Mouse (Mus musculus) neural tube, embryonic 14.5 days (tissue): ENCODE results near the gene Pcbd1. TPM values are rescaled to one million over a fixed set of nuclear protein-coding genes. Genes with fewer than 3 reads are reported as not detected.

Experiments used
- ATAC-seq: fragments of 200-750 bp; cut with Nextera tagmentation; 2 replicates; pipeline ENCODE4 v1.8.0; 2017; ENCODE audit warnings: low read depth, mild to moderate bottlenecking, moderate TSS enrichment, moderate library complexity
- H3K27ac ChIP-seq: fragments of 300-500 bp; sonication (generic); 2 replicates; pipeline ENCODE4 v1.5.1; 2014; ENCODE audit warnings: low read depth, mild to moderate bottlenecking, control low read depth, low read length, moderate library complexity, mixed read lengths
- H3K27me3 ChIP-seq: fragments of 300-500 bp; sonication (generic); 2 replicates; pipeline ENCODE4 v1.6.1; 2014; ENCODE audit warnings: low read length; ENCODE audit not compliant: control insufficient read depth, insufficient read depth
- H3K36me3 ChIP-seq: fragments of 300-500 bp; sonication (generic); 2 replicates; pipeline ENCODE4 v1.6.1; 2014; ENCODE audit warnings: low read length, mixed read lengths; ENCODE audit not compliant: control insufficient read depth, insufficient read depth
- H3K4me1 ChIP-seq: fragments of 300-500 bp; sonication (generic); 2 replicates; pipeline ENCODE4 v1.6.1; 2014; ENCODE audit warnings: low read length; ENCODE audit not compliant: control insufficient read depth, insufficient read depth
- H3K4me2 ChIP-seq: fragments of 300-500 bp; sonication (generic); 2 replicates; pipeline ENCODE4 v1.6.1; 2014; ENCODE audit warnings: mild to moderate bottlenecking, low read depth, low read length, control low read depth
- H3K4me3 ChIP-seq: fragments of 300-500 bp; sonication (generic); 2 replicates; pipeline ENCODE4 v1.5.1; 2014; ENCODE audit warnings: low read depth, low read length, control low read depth, mixed read lengths
- H3K9ac ChIP-seq: fragments of 300-500 bp; sonication (generic); replicated peaks from 2 replicates; pipeline ENCODE4 v1.6.1; 2014; ENCODE audit warnings: low read depth, mild to moderate bottlenecking, control low read depth, low read length, mixed read lengths
- H3K9me3 ChIP-seq: fragments of 300-500 bp; sonication (generic); 2 replicates; pipeline ENCODE4 v1.6.1; 2016; ENCODE audit warnings: low read length; ENCODE audit not compliant: control insufficient read depth
- WGBS: fragments of 180-500 bp; shearing (Covaris S2); extraction: QIAGEN DNeasy Blood & Tissue Kit; methylation state at CpG from one replicate; pipeline ENCODE4 v1.1.7; 2014; 5-methylcytosine and 5-hydroxymethylcytosine counted together
- microRNA-seq: library from miRNA; unstranded; fragments of <30 nt; microRNA quantifications from one replicate; pipeline ENCODE4, GENCODE M21; 2016
- polyA plus RNA-seq: library from polyadenylated mRNA; unstranded; fragments of >200 nt; fragmentation: Nextera tagmentation; extraction: Ambion mirVana; gene quantifications from 2 replicates; pipeline ENCODE4 v1.2.1, GENCODE M21; 2014

Gene Pcbd1
- polyA plus RNA-seq, 1 experiment from 2014 or later = 51.2 TPM

- WGBS = 90% methylated on average over 1 of the region's 1 CpGs
- no peak overlapping the region for H3K4me2 ChIP-seq
- no peak overlapping the region for H3K4me3 ChIP-seq
- H3K27me3 ChIP-seq = no peaks in the 10 kb centered on the region
- H3K9me3 ChIP-seq = no peaks in the 10 kb centered on the region
- no peaks in the 10 kb centered on the region for H3K36me3 ChIP-seq
- H3K9ac ChIP-seq = no peak overlapping the region
- no peaks in the 10 kb centered on the region for H3K4me1 ChIP-seq
- ATAC-seq = no peak
- H3K27ac ChIP-seq = no peak overlapping the region
Observed at GRCm38 (mm10) chr10:61128701-61129365, 39.7 kb downstream of the Pcbd1 start.

- Histone ChIP-seq H3K27me3 (no peaks in the 10 kb centered on the region), H3K36me3 (no peaks in the 10 kb centered on the region), H3K4me2 (no peak overlapping the region), H3K4me1 (no peaks in the 10 kb centered on the region), H3K9me3 (no peaks in the 10 kb centered on the region), H3K9ac (no peak overlapping the region), H3K27ac (no peak overlapping the region), H3K4me3 (no peak overlapping the region)
- ATAC-seq = no peak
- WGBS = 87% methylated on average over 3 of the region's 3 CpGs
Observed at GRCm38 (mm10) chr10:61130959-61131358, 41.8 kb downstream of the Pcbd1 start.

GRCm38 (mm10) chr10:61134041-61134440, 44.9 kb downstream of the Pcbd1 start:
- Histone ChIP-seq H3K27ac (no peak overlapping the region), H3K4me1 (no peaks in the 10 kb centered on the region), H3K27me3 (no peaks in the 10 kb centered on the region), H3K36me3 (no peaks in the 10 kb centered on the region; the same call in 1 of the 2 replicates), H3K4me3 (no peak overlapping the region), H3K9me3 (no peaks in the 10 kb centered on the region), H3K9ac (no peak overlapping the region), H3K4me2 (no peak overlapping the region)
- 76% methylated on average over 4 of the region's 4 CpGs for whole genome bisulfite sequencing
- ATAC-seq = no peak

- Histone ChIP-seq H3K4me3 (no peak overlapping the region), H3K9ac (no peak overlapping the region), H3K36me3 (peaks cover 4% of the 10 kb centered on the region; the same call in 1 of the 2 replicates), H3K4me1 (no peaks in the 10 kb centered on the region), H3K27ac (no peak overlapping the region), H3K27me3 (no peaks in the 10 kb centered on the region), H3K4me2 (no peak overlapping the region), H3K9me3 (no peaks in the 10 kb centered on the region)
- ATAC-seq = no peak
- 74% methylated on average over 3 of the region's 3 CpGs for WGBS
Observed at GRCm38 (mm10) chr10:61135226-61135839, 46.2 kb downstream of the Pcbd1 start.

- Histone ChIP-seq H3K27ac (no peak overlapping the region), H3K9me3 (no peaks in the 10 kb centered on the region), H3K4me3 (no peak overlapping the region), H3K4me2 (no peak overlapping the region), H3K27me3 (no peaks in the 10 kb centered on the region), H3K36me3 (peaks cover 4% of the 10 kb centered on the region; the same call in 1 of the 2 replicates), H3K9ac (no peak overlapping the region), H3K4me1 (no peaks in the 10 kb centered on the region)
- no peak for ATAC-seq
- WGBS = 86% methylated on average over 1 of the region's 1 CpGs
Observed at GRCm38 (mm10) chr10:61137567-61137966, 48.4 kb downstream of the Pcbd1 start.

GRCm38 (mm10) chr10:61143343-61143742, 54.2 kb downstream of the Pcbd1 start:
- WGBS = 89% methylated on average over 2 of the region's 2 CpGs

More at GRCm38 (mm10) chr10:61143343-61143742, 54.2 kb downstream of the Pcbd1 start:
- Histone ChIP-seq H3K4me1 (peaks cover 8% of the 10 kb centered on the region; the same call in 1 of the 2 replicates), H3K4me3 (no peak overlapping the region), H3K27me3 (no peaks in the 10 kb centered on the region), H3K4me2 (no peak overlapping the region), H3K9me3 (no peaks in the 10 kb centered on the region), H3K36me3 (0 out of 2 replicates have a peak, but pooled peaks cover 4% of the 10 kb centered on the region), H3K9ac (no peak overlapping the region), H3K27ac (no peak overlapping the region)
- ATAC-seq = no peak

Small RNA genes within 50 kb of the gene (microRNA-seq; reads per million reads assigned to microRNA genes)
- not detected for gene Gm44308

Other genes with a start within 250 kb of the Pcbd1 start
- gene Sgpl1, start 58.4 kb downstream of the Pcbd1 start, polyA plus RNA-seq = 47.9 and 66.5 TPM in 2 replicates
- gene Tbata, start 82.6 kb downstream of the Pcbd1 start, polyA plus RNA-seq = not detected in 2 replicates
- gene Adamts14, start 184.1 kb downstream of the Pcbd1 start, polyA plus RNA-seq = 0.07 and 0.26 TPM in 2 replicates
- not detected in 2 replicates for gene Prf1, start 208.5 kb downstream of the Pcbd1 start, polyA plus RNA-seq